Mouse (Mus musculus) adrenal gland (tissue): Measurements from ENCODE around the gene Gm21117.
"Not testable (repeated sequence)": the region's sequence is repeated elsewhere in the genome, so short reads cannot be mapped to it uniquely, and the experiment has no call there.

Source experiments
- intact Hi-C: fragments of 180-260 bp; cut with DNase I; formaldehyde crosslinking; loops from one replicate; pipeline ENCODE4 v1.15.1; 2025
- long read RNA-seq, 2 experiments: library from polyadenylated mRNA; unstranded; transcript quantifications; one replicate each; pipeline ENCODE4 v2.0.0; 2020; ENCODE audit warnings: borderline replicate concordance in 1 of 2; ENCODE audit not compliant: insufficient replicate concordance in 1 of 2

Gene Gm21117
- long read RNA-seq, experiment 1, result 0 reads
- long read RNA-seq, experiment 2, result 0 reads

DNA sequence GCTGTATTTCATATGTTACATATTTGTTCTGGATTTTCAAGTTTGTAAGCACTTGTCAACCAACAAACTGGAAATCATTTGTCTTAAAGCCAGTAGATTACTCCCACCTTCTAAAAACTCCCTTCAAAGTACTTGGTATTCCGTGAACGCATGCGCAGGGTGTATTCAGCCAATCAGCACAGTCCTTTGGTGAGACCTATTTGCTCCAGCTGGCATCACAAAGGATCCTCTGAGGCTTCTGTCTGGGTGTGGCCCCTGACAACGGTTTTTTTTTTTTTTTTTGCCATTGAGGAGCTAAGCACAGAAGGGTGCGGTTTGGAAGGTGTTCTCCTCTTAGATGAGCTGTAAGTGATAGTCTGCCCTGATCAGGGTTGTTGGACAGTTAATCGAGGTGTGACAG lies at the start of gene Gm21117:
Gm21117 (plus strand) TSS at position 301 of the 400 bp plus-strand sequence.
- intact Hi-C loops, result not testable (repeated sequence)
